Mouse (Mus musculus): ENCODE results near the gene Prss28. TPM values are rescaled to one million over a fixed set of nuclear protein-coding genes. Genes with fewer than 3 reads are reported as not detected.

Gene Prss28
- polyA plus RNA-seq (2012; rRNA removed): not detected in 2 replicates

DNA sequence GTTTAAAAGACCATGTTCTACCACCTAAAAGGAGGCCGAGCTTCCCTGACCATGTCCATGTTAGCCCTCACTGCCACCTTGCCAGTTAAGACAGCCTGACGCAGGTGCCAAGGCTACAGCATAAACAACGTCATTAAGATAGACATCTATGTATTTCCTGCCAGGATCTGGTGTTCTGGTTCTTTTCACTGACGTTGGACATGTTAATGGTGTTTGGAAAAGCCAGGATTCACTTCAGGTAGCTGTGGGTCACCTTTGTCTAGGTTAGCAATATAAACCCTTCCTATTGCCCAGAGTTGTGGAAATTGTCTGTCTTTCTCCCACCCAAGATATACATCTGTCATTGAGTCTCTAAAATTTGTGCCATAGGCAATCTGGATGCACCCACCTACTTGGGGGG is at the start of gene Prss28:
Gene Prss28, plus strand, starts transcription at position 301 of the 400 bp plus-strand sequence.
- DNase-seq (ENCODE audit: low spot score): no peak

DNA sequence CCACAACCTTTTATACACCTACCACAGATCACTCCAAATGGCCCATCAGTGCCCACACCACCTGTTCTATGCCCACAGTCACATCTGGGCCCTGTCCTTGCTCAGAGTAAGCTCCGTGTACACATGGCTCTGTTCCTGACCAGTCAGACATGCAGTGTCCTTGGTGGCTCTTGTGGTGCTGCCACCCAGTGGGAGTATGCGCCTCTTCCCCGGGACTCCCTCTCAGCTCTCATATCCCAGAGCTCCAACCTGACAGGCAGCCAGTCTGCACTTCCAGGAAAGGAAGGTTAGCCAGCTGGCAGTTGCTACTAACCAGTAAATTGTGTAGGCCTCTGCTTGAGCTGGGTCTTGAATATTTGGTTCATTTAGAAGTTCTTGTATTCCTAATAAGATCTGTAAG is 44.0 kb upstream of the Prss28 start:
- no peak for DNase-seq (ENCODE audit: low spot score)

DNA sequence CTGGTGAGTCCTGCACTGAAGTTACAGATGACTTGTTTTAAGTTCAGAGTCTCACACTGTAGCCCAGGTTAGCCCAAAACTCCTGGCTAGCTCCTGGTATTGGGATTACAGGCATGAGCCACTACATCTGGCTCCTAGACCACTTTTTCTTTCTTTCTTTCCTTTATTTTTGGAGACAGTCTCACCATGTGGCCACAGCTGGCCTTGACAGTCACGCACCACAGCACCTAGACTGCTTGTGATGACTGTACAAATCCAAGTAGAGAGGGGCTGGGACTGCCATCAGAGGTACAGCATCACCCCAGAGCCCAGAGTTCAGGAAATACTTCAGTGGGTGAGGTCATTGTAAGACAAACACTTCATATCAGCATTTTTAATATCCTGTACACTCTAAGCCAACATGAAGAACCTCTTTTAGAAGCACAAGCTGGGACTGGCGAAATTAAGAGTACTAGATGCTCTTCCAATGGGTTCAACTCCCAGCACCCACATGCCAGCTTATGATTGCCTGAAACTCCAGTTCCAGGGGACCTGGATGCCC is 37.6 kb upstream of the Prss28 start:
- DNase-seq (ENCODE audit: low spot score): no peak

DNA sequence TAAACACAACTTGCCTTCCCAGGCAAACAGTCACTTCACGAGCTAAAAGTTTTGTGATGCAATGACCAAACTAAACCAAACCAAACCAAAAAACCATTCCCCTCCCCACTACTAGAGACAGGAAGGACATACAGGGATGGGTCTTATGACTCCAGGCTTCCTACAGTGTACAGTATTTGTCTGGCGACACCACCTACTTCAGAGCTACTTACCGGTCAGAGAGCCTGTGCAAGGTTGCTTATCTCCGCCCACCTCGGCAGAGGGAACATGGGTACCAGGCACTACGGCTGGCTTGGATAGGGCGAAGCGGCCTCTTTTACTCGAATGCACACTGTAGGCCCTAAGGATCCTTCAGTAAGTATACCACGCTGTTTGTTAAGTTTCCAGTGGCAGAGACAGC is 36.1 kb upstream of the Prss28 start:
- DNase-seq (ENCODE audit: low spot score): no peak

DNA sequence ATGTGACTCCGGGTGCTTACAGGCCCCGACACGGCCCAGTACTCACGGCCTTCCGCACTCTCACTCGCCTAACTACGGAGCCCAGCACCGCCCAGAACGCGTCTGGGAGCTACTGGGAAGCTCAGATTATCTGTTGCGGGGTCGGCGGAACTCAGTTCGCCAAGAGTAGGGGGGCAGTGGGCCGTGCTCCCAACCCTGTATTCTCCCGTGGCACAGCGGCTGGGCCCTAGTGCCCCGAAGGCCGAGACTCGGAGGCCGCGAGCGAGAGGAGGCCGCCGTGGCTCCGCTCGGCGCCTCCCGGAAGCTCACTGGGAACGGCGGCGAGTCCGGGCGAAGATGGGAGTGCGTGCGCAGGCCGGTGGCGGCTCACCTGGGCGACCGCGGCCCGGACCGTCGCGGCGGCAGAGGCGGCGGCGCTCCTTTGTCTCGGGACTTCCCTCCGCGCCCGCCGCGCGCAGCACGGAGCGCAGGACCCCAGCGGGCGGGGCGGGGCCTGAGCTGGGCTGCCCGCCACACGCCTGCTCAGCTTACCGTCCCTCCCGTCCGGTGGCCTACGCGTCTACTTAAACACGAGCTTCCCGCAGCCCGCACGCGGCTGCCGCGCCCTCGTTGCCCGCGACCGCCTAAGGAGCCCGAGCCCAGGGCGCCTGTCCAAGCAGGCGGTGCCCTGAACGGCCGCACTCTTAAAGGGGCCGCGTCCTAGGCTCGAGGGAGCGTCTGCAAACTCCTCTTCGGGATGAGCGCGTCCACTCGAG is 35.3 kb upstream of the Prss28 start:
- peak; percentile 94 for DNase-seq (ENCODE audit: low spot score)

DNA sequence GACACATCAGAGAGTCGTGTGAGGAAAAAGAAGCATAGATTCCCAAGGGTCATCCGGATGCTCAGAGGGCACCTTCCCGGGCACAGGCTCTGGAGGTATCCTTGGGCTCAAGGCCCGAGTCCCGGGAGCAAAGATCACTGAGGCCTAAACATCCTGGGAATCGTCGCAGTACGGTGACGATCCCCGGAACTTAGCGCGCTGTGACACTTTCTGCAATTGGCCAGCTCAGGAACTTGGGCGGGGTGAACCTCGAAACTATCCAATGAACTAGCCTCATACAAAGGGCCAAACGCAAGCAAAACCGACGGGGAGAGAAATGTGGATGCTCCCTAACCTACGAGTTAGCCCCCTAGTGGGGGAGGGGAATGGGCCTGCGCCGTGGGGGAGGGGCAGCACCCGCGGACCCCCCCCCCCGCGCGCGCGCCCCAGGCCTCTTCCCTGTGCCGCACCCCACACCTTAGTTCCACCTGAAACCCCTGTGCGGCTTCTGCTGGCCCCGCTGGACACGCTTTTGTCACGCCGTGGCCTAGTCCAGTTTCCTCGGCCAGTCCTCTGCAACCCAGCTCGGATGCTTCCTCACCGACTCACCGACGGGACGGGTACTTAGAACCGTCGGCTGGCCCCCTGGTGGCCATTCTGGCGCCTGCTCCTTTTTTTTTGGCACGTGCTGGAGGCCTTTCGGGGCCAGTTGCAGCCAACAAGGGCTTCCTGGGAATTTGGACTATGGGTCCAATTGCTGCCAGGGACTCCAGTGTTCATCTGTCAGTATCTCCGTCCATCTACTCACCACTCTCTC is 34.5 kb upstream of the Prss28 start:
- peak; percentile 91 for DNase-seq (ENCODE audit: low spot score)

DNA sequence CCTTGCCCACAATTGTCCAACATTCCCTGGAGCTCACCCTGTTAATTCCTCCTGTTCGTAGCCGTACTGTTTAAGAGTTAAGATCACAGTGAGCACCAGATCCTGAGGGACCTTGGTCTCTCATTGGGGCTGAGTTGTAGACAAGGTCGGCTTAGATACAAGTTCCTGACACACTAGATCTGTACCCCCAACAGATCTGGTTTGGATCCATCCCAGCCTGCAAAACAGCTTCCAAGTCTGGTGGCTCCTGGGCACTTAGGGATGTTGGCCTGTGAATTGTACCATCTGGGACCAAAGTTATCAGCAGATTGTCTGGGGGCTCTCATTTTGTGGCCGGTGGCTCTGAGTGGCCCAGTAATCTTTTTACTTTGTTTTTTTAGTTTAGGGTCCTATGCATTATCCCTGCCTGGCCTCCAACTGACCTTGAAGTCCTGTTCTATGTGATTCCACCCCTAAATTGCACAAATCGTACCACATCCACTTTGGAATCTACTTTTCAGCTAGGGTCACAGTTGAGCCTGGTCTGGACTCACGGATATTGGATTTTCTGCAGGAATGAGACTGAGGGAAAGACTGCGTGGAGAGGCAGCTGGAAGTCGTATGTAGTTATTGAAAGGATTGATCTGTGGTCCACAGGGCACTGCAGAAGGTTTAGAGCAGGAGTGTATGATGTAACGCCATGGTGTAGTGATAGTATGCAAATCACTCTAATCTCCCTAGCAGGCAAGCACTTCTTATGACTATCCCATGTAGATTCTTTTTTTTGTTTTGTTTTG is 33.7 kb upstream of the Prss28 start, which contains the start of gene Ube2i:
Gene Ube2i, minus strand, starts transcription at position 52 of the 776 bp plus-strand sequence.
- no peak for DNase-seq (ENCODE audit: low spot score)

DNA sequence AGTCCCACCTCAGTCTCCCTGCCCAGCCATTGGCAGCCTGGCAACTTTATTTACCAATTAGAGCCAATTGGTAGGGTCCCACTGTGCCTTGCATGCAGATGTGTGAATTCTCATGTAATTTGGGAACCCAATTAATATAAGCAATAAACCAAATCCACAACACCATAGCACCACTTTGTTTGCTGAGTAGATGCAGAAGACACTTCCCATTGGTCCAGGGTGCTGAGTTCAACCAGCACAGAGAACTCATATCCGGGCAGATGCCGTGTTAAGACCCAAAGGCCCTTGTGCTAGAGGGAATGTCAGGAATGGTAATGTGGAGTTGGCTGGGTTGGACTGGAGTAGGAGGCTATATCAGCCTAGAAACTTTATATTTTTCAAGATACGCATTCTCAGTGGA is 32.6 kb upstream of the Prss28 start:
- no peak for DNase-seq (ENCODE audit: low spot score)

DNA sequence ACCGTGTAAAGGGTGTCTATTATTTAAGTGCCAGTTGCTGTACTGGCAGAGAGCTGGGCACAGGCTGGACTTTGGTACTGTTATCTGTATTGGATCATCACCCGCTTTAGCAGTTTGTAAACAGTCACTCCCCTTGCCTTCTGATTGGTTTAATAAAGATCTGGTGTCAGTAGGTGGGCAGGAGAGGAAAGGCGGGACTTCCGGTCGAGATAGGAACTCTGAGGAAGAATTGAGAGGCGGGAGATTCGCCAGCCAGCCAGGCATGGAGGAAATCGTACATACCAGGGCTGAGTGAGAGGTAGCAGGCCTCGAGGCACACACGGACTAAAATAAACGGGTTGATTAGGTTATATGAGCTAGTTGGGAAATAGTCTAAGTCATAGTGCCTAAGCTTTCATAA is 26.3 kb upstream of the Prss28 start:
- no peak for DNase-seq (ENCODE audit: low spot score)

DNA sequence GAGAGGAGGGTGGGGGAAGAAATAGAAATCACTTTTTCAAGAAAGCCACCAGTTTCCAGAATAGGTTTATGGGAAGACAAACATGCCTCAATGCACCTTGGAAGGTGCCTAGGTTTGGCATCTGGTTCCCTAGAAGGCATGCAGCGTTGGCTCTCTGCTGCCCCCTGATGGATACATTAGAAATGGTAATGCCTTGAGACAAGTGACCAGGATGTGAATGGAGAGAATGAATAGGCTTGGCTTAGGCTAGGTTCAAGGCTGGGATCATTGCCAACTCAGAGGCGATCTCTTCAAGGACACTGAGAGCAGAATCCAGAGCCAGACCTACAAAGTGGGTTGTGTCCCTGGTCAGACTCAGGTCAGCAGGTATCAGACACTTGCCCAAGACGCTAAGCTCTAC is 23.4 kb upstream of the Prss28 start:
- no peak for DNase-seq (ENCODE audit: low spot score)

DNA sequence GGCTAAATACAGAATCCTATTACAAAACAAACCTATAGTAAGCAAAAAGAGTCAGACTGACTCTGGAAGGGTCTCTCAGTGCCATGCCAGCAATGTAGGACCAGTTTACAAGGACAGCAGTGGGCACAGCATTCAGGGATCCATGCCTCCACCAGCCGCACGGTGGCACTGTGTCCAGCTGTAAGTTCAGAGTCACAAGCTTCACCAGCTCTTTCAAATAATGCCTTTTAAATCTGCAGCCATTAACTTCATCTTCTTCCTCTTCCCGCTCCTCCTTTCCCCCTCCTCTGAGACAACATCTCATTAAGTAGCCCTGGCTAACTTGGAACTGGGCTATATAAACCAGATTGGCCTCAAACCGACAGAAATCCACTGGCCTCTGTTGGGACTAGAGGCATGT is 19.6 kb upstream of the Prss28 start:
- DNase-seq (ENCODE audit: low spot score): no peak

DNA sequence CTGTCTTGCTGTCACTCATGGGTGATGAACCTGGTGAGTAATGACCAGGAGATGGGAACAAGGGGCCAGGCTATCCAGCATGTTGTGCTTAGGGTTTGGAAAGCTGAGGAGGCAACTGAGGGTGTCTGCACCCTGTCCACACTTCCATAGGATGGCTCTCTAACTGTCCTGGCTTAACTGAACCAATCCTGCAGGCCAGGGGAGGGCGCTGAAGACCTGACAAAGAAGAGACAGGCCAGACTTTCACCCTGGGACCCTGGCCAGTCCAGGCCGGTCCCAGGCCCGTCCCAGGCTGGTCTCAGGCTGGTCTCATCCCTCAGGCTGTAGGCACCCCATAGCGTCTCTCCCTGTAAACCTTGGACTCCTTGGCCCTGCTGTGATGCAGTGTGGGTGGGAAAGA is 18.0 kb upstream of the Prss28 start:
- no peak for DNase-seq (ENCODE audit: low spot score)

DNA sequence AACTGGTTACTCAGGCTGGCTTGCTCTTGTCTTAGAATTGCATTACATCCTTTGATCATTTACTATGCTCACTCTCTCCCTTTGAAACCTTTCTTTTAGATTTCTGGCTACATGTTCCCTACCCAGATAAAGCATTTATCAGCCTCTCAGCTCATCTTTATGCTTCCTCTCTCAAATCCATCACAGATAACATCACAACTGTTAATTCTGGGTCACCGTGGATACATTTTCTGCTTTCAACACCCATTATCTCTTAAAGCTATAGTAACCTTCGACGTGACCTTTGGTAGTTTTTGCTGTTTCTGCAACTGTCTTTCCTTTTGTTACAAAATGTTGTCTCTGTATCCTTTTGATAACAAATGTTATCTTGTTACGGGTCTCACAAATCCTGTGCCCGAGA is 15.0 kb upstream of the Prss28 start:
- no peak for DNase-seq (ENCODE audit: low spot score)

DNA sequence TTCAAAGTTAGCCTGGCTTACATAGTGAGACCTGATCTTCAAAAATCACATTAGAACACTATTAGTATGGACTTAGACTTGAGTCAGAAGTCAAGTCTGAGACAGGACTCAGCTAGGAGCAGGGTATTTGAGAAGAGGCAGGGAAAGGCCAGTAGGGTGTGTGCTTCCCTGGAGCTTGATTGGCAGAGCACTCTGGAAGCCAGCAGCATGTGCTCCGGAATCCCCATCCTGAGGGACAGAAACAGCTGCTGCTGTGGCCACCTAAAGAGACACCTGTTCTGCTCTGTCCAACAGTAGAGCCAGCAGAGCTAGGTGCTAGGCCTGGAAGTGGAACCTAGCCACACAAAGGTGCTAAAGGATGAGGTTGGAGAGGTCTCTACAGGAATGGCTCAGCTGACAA is 14.3 kb upstream of the Prss28 start:
- DNase-seq (ENCODE audit: low spot score): no peak

DNA sequence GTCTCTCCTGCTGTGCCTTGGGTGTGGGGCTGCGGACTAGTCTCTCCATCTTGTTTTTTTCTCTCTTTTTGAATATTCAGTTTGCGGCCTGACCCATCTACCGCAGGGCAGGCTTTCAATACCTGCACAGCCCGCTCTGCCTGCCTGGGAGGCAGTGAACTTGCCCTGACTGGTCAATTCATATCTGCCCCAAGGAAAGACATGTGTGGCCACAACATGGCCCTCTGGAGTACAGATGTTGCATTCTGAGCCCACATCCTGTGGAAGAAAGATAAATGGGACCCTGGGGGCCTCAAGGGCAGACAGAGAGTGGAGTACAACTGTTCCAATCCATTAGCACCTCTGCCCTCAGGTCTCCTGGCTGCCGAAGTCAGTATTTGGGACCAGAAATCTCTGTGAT is 10.4 kb upstream of the Prss28 start, which contains the start of gene Prss34:
Gene Prss34, plus strand, starts transcription at position 301 of the 400 bp plus-strand sequence.
- no peak for DNase-seq (ENCODE audit: low spot score)

DNA sequence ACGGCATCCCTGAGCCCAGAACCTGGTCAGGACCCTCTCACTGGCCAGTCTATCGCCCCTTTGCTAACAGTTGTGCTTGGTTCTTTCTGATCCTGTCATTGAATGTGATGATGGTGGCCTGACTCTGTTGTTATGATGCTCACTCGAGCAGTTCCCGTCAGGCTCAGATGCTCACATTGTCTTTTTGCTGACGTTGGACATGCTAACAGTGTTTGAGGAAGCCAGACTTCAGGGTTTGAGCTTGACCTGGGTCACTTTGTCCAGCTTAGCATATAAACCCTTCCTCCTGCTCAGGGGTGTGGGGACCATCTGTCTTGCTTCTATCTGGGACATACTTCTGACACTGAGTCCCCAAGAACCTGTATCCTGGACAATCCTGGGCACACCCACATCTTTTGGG is 9.9 kb downstream of the Prss28 start, which contains the start of gene Prss29:
Gene Prss29, plus strand, starts transcription at position 301 of the 400 bp plus-strand sequence.
- DNase-seq (ENCODE audit: low spot score): no peak

DNA sequence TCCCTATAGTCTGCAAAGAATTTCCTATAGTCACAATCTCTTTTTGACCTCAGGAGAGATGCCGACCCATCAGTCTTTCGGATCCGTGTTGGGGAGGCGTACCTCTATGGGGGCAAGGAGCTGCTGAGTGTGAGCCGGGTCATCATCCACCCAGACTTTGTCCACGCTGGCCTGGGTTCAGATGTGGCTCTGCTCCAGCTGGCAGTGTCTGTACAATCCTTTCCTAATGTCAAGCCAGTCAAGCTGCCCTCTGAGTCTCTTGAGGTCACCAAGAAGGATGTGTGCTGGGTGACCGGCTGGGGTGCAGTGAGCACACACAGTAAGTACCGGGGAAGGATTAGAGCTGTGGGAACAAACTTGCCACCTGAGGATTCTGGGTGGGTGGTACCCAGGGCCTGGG is 12.4 kb downstream of the Prss28 start:
- no peak for DNase-seq (ENCODE audit: low spot score)

DNA sequence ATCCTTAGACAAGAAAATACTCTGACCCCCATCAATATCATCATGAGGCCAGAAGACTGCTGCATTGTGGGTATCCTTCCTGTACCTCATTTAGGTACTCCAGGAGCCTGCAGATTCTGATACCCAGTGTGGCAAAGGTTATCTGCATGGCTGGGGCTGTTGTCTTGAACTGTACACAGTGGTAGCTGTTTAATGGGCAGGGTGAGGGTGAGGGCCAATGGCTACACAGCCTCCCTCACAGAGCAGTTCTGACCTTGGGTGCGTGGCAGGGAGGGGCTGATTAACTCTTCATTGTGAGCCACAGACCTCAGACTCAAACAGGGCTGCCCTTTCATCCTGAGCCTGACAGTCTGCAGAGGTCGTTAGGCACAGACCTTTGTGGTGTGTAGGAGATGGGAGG is 14.5 kb downstream of the Prss28 start:
- no peak for DNase-seq (ENCODE audit: low spot score)

DNA sequence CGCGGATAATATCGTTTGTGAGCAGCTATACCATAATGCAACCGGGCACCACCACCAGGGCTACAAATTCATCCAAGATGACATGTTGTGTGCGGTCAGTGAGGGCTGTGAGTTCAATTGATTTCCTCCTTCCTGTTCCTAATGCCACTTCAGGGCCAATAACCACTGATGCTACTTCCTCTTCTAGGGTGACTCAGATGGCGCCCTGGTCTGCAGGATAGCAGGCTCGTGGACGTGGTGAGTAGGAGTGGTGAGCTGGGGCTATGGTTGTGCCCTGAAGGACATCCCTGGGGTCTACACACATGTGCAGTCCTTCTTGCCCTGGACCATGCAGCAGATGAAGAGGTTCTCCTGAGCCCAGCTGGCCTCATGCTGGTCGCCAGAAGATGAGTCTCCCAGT is 23.9 kb downstream of the Prss28 start:
- DNase-seq (ENCODE audit: low spot score): no peak

DNA sequence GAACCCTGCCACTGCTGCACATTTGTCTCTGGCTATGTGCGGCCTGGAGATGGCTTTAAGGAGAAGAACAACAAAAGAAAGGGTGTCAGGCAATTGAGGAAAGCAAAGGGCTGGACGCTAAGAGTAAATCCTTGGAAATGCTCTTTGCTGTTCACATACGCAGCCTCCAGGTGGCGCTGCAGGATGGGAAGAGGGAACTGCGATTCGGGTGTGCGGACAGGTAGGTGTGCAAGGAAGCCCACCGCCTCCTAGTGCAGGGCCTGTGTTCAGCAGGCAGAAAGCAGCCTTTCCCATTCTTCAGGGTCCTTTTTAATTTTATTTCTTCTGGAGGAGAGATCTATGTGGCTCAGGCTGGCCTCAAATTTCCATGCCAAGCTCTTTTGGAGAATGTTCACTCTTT is 25.5 kb downstream of the Prss28 start:
- peak; percentile 47 for DNase-seq (ENCODE audit: low spot score)

DNA sequence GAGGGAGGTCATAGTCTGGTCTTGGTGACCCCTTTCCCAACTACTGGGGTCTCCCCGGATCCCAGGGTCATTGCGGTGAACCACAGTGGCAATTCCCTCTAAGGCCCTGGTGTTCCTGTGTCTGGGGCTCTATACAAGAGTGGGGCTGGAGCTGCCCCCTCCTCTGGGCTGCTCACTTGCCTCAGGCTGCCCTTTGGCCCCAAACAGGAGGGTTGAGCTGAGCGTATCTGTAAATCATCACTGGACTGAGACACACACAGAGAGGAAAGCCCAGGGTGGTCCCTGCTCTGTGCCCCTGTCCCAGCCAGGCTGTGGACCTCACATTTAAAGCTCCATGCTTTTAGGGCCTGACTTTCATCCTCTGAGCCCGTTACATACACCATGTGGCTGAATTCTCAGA is 29.8 kb downstream of the Prss28 start:
- no peak for DNase-seq (ENCODE audit: low spot score)

DNA sequence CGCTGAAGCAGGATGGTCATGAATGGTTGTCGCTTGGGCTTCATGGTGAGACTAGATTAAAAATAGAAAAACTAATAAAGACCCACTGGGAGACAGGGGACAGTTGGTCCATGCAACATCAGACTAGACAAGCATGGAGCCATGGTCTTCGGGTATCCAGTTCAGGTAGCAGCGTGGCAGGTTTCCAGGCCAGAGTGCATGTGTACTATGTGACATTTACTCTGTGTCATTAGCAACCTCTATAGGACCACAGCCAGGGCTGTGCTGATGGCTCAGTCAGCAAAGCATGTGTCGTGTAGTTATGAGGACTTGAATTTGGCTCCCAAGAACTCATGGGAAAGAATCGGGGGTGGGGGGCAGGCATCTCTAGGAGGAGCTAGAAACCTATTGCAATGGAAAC is 31.6 kb downstream of the Prss28 start:
- no peak for DNase-seq (ENCODE audit: low spot score)

All from urinary bladder, adult 2 months (tissue).